Mouse (Mus musculus) kidney, adult 2 months (tissue): ENCODE results near the gene Spsb1.

Experiments
- CTCF ChIP-seq: fragments of 200-500 bp; conservative IDR thresholded peaks from 2 replicates; pipeline ENCODE4 v1.5.1; 2011; ENCODE audit warnings: low read depth, mild to moderate bottlenecking, control low read depth, low read length, moderate library complexity, mixed read lengths; ENCODE audit not compliant: insufficient read depth, insufficient read length
- POLR2A ChIP-seq: fragments of 200-500 bp; IDR thresholded peaks from one replicate; pipeline ENCODE4 v1.6.1; 2011; ENCODE audit warnings: low read depth, low read length, control low read depth

DNA sequence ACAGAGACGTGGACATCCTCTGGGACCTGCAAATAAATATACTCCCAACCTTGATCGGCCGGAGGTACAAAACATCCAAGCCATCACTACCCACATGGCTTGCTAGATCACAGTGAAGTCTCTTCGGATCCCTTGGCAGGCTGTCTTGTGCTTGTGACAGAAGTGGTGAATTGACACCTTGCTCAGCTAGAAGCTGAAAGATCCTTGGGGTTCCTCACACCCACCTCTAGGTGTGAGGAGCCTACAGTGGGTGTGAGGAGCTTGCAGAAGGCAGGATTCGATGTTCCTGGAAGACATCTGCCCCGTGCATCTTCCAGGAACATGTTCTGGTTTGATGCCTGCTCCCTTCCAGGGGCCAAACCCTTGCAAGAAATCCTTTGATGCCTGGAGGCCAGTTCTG, 22.3 kb upstream of the Spsb1 start:
- TF ChIP-seq CTCF = no peak
- TF ChIP-seq POLR2A = no peak
